Mouse (Mus musculus) layer of hippocampus, adult 2 months (tissue): ENCODE results near the gene Fgf22. TPM values are rescaled to one million over a fixed set of nuclear protein-coding genes. Genes with fewer than 3 reads are reported as not detected.

ENCODE experiments used
- DNase-seq, 2 experiments: peaks; one replicate each; pipeline ENCODE4 v3.0.0; 2022; ENCODE audit warnings: low spot score in 2 of 2
- H3K27ac ChIP-seq: fragments of 200-600 bp; 2 replicates; pipeline ENCODE4 v1.8.1; 2022
- H3K4me3 ChIP-seq: fragments of 200-600 bp; 2 replicates; pipeline ENCODE4 v1.8.1; 2022; ENCODE audit warnings: mild to moderate bottlenecking
- CTCF ChIP-seq: fragments of 200-600 bp; conservative IDR thresholded peaks from 2 replicates; pipeline ENCODE4 v1.8.1; 2022; ENCODE audit warnings: antibody characterized with exemption, mild to moderate bottlenecking, moderate library complexity
- total RNA-seq, 2 experiments: library from RNA; stranded (reverse); gene quantifications; 2 replicates each; pipeline ENCODE4 v1.2.3; 2021

Fgf22 gene
- total RNA-seq, 2 experiments from 2014 or later = 1.9 to 2.8 TPM

DNA sequence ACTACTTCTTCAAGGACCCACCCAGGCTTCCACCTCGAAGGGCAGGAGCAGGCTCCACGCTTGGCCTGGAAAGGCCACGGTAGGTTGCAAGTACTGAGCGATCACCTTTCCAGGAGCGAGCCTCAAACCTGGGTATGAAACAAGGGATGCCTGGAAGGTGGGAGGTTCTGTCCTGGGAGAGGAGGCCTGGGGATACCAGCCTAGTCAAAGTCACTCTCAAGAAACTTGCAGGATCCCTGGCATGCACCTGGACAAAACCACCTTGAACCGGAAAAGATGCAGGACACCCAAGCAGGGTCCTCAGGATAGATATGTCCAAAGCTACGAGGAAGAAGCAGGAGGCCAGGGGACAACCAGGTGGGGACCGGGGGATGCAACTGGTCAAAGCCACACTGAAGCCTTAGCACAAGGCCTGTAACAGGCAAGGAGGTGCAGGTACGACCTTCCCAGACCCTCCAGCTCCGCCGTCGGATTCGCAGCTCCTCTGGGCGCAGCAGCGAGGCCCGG is 11.2 kb downstream of the Fgf22 start:
- no peak for DNase-seq
- H3K4me3 ChIP-seq = peak overlapping the region; percentile 94
- H3K27ac ChIP-seq = peak overlapping the region; percentile 97
- no peak for TF ChIP-seq CTCF

DNA sequence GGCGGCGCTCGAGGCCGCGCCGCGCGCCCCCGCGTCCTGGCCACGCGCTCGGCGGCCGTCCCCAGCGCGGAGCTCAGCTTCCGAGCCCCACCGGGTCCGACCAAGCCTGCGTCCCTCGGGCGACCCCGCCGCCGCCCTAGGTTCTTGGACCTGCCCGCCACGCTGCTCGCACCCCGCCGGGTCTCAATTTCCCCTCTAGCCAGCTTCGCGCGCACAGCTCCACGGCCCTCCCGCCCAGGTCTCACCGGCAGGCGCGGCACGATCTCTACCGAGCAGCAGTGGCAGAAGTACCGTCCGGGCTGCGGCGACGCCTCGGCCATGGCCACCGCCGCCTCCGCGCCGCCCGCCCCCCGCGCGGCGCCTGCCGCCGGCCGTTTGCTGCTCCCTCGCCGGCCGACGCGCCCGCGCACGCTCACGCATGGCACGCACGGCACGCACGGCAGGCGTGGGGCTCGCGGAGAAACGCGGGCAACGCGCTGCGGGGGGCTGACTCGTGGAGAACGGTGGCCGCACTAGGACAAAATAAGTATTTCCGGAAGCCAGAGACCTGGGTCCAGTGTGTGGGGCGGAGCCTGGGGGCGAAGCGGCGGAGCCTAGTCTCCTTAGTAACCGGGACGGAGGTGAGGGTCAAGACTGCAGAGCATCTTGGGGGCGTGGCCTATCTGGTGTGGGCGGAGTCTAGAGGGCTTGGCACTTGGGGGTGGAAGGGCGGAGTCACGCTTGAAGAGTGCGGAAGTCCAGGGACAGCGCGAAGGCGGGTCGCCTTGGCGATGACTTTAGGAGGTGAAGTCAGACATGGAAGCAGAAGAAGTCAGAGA is 11.8 kb downstream of the Fgf22 start, which contains the start of gene Rnf126:
Gene Rnf126 (minus strand): TSS at position 445 of the 818 bp plus-strand sequence.
- Histone ChIP-seq H3K4me3 (peak within 1 kb of the TSS; percentile 94), H3K27ac (peak within 1 kb of the TSS; percentile 97)
- peak; percentile 97 to 98 for DNase-seq
- no peak for TF ChIP-seq CTCF

DNA sequence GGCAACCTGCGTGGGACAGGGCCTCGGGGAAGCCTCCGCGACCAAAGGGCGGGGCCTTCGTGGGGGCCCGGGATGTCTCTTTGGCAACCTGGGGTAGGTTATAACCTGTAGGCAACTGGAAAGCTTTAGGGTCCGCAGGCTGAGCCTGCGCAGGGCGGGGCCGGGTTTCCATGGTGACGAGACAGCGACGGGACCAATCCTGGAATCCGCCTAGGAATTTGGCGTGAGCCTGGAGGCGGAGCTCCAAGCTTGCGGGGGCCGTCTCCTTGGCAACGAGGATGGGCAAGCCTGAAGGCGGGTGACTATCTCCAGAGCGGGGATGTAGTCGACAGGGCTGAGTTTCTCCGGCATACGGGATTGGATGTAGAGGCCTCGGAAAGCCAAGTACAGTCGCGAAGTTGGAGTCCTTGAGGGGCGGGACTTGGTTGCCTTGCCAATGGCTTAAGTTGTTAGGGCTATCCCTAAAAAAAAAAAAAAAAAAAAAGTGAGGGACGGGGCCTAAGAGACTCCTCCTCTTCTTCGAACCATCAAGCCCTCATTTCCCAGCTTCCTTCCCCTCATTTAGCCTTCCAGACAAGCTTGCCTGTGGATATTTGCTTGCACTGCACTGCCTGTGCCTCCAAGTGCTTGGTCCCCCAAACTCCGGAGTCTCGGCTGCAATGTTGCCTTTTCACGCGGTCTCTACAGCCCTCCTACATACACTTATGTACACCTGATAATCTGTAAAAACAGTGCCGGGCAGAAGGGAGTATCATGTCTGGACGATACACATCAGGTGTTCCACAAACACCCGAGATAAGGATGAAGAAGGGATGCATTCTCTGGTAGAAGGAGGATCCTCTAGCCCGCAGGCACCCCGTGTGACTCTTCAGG is 12.7 kb downstream of the Fgf22 start:
- peak; percentile 96 to 97 for DNase-seq
- no peak for TF ChIP-seq CTCF
- peak overlapping the region; percentile 94 for H3K4me3 ChIP-seq
- peak overlapping the region; percentile 97 for H3K27ac ChIP-seq

DNA sequence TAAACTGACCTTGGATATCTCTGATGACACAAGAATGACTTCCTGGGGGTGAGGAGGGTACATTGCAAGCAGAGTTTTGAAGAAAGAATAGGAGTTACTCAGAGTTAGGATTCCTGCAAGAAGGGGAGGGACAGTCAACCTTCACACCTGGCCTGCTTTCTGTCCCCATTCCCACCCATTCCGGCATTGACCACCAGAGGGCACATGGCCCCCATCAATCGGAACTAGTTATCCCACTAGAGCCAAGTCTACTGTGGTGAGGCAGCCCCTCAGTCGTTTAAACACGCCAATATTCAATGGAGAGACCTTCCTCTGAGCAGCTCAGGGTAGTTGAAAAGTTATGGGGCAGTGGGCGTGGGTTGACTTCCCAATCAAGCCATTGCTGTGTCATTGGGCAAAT is 13.5 kb downstream of the Fgf22 start:
- peak; percentile 65 to 81 for DNase-seq
- peak; percentile 89 for TF ChIP-seq CTCF
- H3K4me3 ChIP-seq = peak overlapping the region; percentile 94
- H3K27ac ChIP-seq = peak overlapping the region; percentile 97

DNA sequence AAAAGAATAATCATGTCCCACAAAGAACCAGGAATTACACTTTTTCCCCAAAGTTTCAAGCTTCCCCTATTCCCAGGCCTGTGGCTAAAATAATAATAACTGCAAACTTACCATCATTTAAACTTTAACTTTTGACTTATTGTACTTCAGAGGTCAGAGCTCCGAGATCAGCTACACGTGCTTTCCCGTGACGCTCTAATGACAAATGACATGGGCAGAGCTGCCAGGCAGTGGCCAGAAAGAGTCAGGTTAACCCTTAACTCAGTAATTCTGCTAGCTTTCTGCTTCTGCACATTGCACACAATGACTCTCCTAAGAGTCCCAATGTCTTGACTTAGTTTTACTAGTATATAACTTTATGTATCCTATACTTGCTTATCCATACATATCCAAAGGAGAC is 14.5 kb downstream of the Fgf22 start:
- H3K27ac ChIP-seq = no peak overlapping the region
- H3K4me3 ChIP-seq = no peak overlapping the region
- DNase-seq = no peak
- no peak for TF ChIP-seq CTCF

DNA sequence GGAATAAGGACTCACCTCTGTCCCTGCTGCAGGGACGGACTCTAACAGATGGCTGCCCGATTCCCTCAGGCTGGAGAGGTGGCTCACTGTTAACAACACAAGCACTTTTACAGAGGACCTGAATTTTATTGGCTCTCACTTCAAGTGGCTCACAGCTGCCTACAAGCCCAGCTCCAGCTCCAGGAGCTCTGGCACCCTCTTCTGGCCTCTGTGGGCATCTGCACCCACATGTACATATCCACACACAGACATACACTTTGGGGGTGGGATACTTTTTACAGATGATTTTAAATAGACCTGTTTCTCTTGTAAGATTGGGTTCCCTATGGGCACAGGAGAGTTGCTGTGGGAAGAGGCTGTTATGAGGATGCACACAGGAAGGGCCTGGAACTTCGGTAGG is 17.4 kb downstream of the Fgf22 start:
- peak; percentile 50 for TF ChIP-seq CTCF
- Histone ChIP-seq H3K4me3 (no peak overlapping the region), H3K27ac (no peak overlapping the region)
- DNase-seq = no peak

DNA sequence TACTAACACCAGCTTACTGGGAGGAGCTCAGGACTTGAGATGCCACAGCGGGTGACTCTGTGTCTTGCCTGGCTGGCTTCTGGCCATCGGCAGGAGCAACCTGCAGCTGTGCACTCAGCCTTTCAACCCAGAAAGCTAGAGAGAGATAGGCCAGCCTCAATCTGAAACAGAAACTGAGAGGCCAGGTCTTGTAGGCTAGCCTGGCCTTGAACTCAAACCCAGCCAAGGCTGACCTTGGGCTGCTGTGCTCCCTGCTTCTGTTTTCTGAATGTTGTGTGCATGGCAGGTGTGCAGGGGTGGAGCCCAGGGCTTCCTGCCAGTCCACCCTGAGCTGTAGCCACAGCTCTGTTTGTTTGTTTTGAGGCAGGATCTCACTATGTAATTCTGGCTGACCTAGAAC is 18.3 kb downstream of the Fgf22 start:
- TF ChIP-seq CTCF = no peak
- no peak overlapping the region for H3K27ac ChIP-seq
- no peak overlapping the region for H3K4me3 ChIP-seq
- DNase-seq = no peak

DNA sequence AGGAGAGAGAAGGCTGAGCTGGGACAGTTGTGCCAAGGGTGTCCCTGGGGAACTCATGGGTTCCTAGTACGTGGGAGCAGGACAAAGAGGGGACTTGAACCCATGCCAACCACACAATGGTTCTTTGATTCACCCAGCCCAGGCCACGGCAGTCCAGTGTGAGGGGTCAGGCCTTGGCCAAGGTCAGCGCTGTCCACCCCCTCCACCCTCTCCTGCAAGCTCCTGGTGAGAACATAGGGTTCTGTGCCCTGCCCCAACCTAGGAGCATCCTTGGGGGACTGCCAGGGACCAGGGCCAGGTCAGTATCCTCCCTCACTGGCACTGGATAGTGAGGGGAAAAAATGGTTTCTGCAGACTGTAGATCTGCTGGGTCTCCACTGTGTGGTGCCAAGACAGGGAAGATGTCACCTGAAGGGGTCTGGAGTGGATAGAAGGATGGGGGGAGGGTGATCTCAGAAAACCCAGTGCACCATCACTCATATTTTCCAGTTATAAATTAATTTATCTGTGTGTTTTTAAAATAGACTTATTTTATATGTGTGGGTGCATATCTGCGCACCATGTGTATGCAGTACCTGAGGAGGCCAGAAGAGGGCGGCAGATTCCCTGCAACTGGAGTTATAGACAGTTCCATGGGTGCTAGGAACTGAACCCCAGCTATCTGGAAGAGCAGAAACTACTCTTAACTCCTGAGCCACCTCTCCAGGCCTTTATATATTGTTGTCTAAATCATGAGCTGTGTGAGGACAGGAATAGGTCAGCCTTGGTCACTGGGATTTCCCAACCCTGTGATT is 19.8 kb downstream of the Fgf22 start:
- no peak overlapping the region for H3K4me3 ChIP-seq
- DNase-seq = no peak
- TF ChIP-seq CTCF = peak; percentile 66

DNA sequence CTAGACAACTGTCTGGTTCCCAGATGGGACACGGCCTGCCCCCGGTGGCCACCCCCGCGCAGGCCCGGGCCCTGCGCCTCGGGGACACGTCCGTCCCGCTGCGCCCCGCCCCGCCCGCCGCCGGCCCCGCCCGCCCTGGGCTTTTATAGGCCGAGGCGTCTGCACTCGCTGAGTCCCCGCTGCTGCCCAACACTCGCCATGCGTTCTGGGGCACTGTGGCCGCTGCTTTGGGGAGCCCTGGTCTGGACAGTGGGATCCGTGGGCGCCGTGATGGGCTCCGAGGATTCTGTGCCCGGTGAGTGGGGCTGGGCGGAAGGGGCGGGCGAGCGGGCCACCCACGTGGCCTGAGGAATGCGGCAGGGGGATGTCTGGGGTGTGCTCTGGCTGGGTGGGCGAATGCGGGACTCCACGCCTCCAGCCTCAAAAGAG is 22.2 kb downstream of the Fgf22 start, which contains the start of gene Fstl3:
Gene Fstl3 (plus strand): TSS at position 170 of the 429 bp plus-strand sequence.
- Histone ChIP-seq H3K4me3 (no peak within 1 kb of the TSS; the same call in 1 of the 2 replicates), H3K27ac (no peak within 1 kb of the TSS)
- DNase-seq = no peak
- TF ChIP-seq CTCF = no peak

More for the DNA sequence above, 19.8 kb downstream of the Fgf22 start:
- H3K27ac ChIP-seq = no peak overlapping the region

DNA sequence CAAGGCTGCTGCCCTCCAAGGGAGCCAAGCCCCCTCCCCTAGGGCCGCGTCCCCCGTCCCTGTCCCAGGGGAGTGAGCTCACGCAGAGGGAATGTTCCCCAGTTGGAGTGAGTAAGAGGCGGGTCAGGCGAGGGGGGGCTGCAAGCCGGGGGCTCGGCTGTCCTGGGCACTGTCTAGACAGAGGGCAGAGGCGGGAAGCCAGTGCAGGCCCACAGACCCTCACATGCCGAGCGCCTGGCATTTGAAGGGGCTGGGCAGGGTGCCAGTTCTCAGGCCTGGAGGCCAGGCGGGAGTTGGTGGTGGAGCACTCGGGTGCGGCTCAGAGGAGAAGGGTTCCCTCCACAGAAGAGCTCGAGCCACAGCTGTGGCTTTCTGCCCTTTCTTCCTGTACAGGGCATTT is 23.1 kb downstream of the Fgf22 start:
- no peak overlapping the region for H3K4me3 ChIP-seq
- DNase-seq = no peak
- TF ChIP-seq CTCF = no peak
- no peak overlapping the region for H3K27ac ChIP-seq

DNA sequence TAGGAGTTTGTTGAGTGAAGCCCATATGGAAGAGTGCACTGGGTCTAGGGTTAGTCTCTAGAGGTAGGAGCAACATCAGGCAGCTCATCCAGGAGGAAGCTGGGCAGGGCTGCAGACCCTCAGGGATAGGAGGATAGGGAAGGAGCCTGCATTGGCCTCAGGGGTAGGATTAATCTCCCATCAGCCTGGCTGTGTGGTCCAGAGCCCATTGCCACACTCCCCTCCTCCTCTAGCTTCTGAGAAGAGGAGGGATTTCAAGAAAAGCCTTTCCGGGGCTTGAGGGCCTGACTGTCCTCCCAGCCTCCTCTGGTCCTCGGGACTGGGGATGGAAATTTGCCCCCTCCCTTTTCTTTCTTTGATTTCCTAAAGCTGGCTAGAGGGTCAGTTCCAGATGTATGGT is 24.3 kb downstream of the Fgf22 start:
- no peak for TF ChIP-seq CTCF
- no peak overlapping the region for H3K4me3 ChIP-seq
- no peak overlapping the region for H3K27ac ChIP-seq
- no peak for DNase-seq
